Mouse (Mus musculus) cerebellum, postnatal 14 days (tissue): ENCODE results near the gene Zfp831.

Source experiments
- DNase-seq, 2 experiments: peaks; one replicate each; pipeline ENCODE4 v3.0.0; 2021; ENCODE audit warnings: mixed read lengths in 2 of 2

The Zfp831 gene

DNA sequence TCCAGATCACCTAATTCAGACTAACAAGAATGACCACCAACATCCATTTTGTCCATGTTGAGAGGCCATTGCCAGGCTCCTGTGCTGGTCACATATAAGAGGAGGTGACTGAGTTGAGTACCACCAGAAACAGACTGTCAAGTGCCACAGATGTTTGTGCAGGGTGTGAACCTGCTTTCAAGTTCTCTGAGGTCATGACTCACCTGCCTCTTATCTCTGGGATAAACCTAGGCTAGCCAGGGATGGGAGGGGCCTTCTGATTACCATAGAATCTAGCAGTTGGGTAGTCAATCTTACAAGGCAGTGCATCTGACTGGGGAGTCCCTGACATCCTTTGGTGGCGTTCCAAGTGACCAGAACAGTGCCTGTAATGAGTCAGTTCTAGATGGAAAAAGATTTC is 103.8 kb downstream of the Zfp831 start:
- no peak for DNase-seq

DNA sequence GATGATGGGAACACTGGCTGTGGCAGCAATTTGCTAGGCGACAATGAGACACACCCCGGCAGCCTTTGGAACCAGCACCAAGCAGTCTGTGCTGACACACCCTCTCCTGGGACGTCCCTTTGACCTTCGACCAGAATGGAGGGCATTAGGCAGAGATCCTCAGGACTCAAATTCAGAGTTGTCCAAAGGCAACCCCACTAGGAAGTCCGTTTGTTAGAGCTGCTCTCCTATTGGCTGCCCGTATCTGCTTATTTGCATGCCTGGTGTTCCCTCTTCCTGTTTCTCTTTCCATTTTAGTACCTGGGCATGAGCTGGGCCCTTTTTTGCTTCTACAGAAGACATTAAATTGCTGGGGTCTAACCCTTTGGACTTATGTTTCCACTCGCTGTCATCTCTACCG is 105.0 kb downstream of the Zfp831 start:
- DNase-seq: no peak

DNA sequence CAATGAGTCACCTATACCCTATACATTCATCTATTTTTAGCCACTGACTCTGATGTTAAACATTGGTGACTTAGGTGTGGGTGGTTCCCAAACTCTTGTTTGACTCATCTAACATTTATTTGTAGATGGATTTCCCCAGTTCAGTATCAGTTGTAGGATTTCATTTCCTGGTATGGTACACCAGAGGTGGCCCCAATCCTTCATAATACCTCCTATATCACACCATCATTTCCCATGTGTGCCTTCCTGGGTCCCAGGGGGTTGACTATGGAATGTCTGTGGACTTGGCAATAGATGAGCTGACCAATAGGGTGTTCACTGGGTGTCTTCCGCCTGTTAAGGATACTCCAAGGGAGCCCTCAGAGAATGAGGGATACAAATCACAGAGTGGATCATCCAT is 109.9 kb downstream of the Zfp831 start:
- DNase-seq: no peak

DNA sequence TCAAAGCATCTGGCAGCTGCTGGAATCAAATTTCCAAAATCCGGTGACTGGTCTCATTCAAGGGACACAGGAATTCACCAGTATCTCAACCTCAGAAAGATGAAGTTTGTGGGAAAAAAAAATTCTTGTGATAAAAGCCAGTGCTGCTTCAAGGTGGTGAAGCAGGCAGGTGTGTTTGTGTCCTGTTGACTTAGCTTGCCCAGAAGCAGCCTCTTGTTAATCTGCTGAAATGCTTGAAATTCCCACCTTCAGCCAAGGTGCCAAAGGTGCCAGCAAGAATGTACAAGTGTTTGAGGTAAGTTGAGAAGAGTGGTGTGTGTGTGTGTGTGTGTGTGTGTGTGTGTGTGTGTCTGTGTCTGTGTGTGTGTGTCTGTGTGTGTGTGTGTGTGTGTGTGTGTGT is 110.9 kb downstream of the Zfp831 start:
- no peak for DNase-seq

DNA sequence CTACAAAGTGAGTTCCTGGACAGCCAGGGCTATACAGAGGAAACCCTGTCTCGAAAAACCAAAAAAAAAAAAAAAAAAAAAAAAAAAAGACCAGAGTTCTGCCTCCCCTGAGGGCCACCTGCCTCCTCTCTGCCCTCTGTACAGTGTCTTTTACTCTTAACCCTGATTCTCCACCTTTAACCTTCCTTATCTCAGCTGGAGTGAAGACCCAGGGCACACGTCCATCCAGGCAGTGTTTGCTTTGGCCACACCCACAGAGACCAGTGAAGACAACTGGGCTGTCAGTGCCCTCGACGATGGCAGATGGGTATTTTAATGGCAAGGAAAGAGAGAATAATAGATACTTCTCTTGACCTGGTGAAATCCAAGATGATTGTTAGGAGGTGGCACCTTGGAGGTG is 115.9 kb downstream of the Zfp831 start:
- DNase-seq: no peak
